Mouse (Mus musculus) cortical plate, adult 2 months (tissue): Measurements from ENCODE around the gene Nppa. TPM values are rescaled to one million over a fixed set of nuclear protein-coding genes. Genes with fewer than 3 reads are reported as not detected.
A peak's percentile ranks its signal among the peaks of the same experiment; 100 is the strongest.

Source experiments
- H3K27ac ChIP-seq: fragments of 200-500 bp; 2 replicates; pipeline ENCODE4 v1.5.1; 2012; ENCODE audit warnings: low read length, control low read depth, inconsistent platforms; ENCODE audit not compliant: insufficient read depth
- H3K4me1 ChIP-seq: fragments of 200-500 bp; 2 replicates; pipeline ENCODE4 v1.6.1; 2011; ENCODE audit warnings: low read length; ENCODE audit not compliant: control insufficient read depth, insufficient read depth
- H3K4me3 ChIP-seq: fragments of 200-500 bp; 2 replicates; pipeline ENCODE4 v1.5.1; 2011; ENCODE audit warnings: mild to moderate bottlenecking, low read length, control low read depth; ENCODE audit not compliant: insufficient read depth
- CTCF ChIP-seq: fragments of 200-500 bp; IDR thresholded peaks from 2 replicates; pipeline ENCODE4 v1.5.1; 2011; ENCODE audit warnings: mild to moderate bottlenecking, control low read depth, low read length; ENCODE audit not compliant: insufficient read depth; ENCODE audit errors: extremely low read depth
- POLR2A ChIP-seq: fragments of 200-500 bp; IDR thresholded peaks from 2 replicates; pipeline ENCODE4 v1.6.1; 2011; ENCODE audit warnings: mild to moderate bottlenecking, low read length, control low read depth; ENCODE audit not compliant: insufficient read depth; ENCODE audit errors: extremely low read depth
- polyA plus RNA-seq: library from polyadenylated mRNA; depleted of rRNA; stranded (reverse); fragments of >200 nt; gene quantifications from 2 replicates; pipeline ENCODE4 v1.2.3, GENCODE M21; 2012

The Nppa gene
- polyA plus RNA-seq, 1 experiment, result 0.21 TPM

DNA sequence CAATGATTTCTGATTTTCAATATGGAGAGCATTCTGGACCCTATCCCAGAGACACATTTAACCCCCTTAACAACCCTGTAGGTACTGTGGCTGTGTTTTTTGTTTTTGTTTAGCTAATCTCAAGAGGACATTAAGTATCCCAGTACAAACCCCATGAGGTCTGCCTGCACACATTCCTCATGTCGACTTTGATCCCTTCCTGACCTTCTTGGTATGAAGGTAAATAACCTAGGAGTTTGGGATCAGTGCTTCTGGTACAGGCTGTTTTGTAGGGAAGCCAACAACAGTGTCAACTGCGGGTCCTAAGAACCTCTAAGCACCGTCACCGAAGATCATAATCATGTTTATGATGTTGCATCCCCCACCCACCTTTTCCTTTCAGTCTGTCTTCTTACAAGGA is 22.8 kb upstream of the Nppa start:
- Histone ChIP-seq H3K4me1 (no peaks in the 10 kb centered on the region), H3K27ac (no peak overlapping the region), H3K4me3 (no peak overlapping the region)
- TF ChIP-seq CTCF (no peak), POLR2A (no peak)

DNA sequence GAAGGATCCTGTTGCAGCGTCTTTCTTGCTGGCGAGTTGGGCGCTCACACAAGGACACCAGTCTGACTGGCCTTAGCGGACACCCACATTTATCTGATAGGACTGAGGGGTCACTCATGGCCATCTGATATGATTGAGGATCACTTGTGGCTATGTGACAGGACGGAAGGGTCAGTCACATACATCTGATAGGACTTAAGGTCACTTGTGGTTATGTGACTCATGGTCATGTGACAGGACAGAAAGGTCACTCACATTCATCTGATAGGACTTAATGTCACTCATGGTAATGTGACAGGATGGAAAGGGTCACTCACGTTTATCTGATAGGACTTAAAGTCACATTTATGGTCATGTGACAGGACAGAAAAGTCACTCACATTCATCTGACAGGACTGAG is 22.1 kb upstream of the Nppa start:
- H3K27ac ChIP-seq, result no peak overlapping the region
- no peak overlapping the region for H3K4me3 ChIP-seq
- TF ChIP-seq POLR2A, result no peak
- no peak for TF ChIP-seq CTCF
- H3K4me1 ChIP-seq, result no peaks in the 10 kb centered on the region

DNA sequence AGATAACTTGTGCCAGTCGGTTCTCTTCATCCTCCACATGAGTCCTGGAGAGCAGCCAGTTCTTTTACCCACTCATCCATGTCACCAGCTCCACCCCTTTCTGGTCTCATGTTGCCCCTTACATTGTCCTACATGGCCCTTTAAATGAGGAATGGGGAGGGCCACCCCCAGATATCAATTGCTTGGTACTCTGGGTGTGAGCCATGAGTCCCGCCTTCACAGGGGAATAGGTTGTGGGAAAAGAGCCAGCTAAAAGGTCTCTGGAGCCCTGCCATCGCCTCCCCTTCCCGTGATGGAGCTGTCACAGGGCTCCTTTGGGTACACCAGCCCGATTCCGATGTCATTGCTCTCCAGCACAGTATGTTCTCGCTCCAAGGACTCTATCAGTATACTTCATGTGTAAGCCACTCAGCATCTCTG is 21.1 kb upstream of the Nppa start:
- TF ChIP-seq CTCF (no peak), POLR2A (no peak)
- no peak overlapping the region for H3K4me3 ChIP-seq
- H3K27ac ChIP-seq, result no peak overlapping the region
- no peaks in the 10 kb centered on the region for H3K4me1 ChIP-seq

DNA sequence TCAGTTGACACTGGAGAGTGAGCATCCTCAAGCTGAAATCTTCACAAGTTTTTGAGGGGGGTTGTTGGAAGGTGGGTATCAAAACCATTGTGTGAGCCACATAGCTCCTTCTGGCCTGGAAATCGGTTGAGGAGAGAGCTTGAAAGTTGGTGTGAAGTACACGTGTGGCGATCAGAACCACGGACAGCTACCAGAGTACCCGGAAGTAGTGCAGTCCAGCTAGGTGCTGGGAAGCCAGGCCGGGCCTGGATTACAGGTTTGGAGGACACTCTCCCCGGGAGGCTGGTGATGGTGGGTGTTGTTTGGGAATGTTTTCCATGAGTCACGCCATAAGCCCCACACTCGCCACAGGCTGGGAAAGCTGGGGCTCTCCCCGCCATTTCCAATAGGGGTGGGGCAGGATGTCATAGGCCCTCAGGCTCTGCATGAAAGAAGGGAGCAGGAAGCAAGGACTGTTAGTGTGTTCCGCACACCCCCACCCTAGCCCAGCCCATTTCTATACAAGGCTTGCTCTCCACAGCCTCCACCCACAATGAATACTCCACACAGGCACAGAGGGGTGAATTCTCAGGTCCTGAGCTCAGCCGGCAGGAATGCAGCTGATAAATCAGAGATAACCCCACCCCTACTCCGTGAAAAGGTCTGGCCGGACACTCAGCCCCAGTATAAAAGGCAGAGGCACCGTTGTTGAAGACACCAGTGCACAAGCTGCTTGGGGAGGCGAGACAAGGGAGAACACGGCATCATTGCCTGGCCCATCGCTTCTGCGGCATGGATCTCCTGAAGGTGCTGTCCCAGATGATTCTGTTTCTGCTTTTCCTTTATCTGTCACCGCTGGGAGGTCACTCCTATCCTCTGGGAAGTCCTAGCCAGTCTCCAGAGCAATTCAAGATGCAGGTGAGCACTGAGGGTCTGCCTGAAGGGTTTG is 15.1 kb upstream of the Nppa start, which contains the start of gene Nppb:
TSS of gene Nppb (plus strand) at position 584 of the 928 bp plus-strand sequence.
- TF ChIP-seq POLR2A (no peak), CTCF (no peak)
- no peaks in the 10 kb centered on the region for H3K4me1 ChIP-seq
- no peak within 1 kb of the TSS for H3K4me3 ChIP-seq
- H3K27ac ChIP-seq, result no peak within 1 kb of the TSS

DNA sequence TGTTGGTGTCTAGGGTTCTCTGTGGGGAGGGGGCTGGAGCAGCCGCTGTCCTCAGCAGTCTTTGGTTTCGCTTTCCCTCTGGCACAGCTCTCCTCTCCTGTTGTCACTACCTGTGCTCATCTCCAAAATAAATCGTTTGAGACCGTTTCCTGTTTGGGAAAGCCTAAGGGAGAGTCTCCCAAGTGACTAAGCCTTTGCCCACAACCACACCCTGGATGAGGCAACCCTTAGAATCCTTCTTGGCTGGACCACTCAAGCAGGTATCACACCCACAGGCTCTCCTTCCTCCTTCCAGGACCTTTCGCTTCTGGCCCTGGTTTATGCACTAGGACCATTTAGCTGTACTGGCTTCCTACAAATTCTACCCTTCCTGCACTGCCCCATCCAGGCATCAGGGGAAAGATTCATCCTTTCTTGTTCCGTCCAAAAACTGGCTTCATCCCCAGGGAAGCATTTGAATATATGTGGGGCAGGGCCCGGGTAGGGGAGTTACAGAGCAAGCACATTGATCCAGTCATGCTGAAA is 6.9 kb upstream of the Nppa start:
- no peak for TF ChIP-seq POLR2A
- no peak for TF ChIP-seq CTCF
- no peaks in the 10 kb centered on the region for H3K4me1 ChIP-seq
- no peak overlapping the region for H3K27ac ChIP-seq
- no peak overlapping the region for H3K4me3 ChIP-seq

DNA sequence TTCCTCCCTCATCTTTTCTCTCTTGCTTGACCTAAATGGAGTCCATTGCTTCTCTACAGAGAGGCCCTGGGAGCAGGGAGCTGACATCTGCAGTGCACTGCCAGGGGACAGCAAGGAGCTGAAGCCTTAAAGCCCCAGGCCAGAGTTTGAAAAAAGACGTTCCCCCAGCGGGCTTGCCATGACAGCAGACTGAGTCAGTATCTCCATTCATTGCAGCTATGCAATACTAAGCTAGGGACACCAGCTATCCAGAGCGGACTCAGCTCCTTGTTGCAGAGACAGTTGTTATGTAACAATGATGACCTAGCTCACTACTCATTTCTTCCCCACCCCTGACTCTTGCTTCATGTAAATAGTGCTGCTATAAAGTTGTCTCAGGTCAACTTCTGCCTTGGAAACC is 5.2 kb upstream of the Nppa start:
- peaks cover 1% of the 10 kb centered on the region; the same call in 1 of the 2 replicates for H3K4me1 ChIP-seq
- H3K4me3 ChIP-seq, result no peak overlapping the region
- TF ChIP-seq POLR2A, result no peak
- no peak for TF ChIP-seq CTCF
- no peak overlapping the region for H3K27ac ChIP-seq

DNA sequence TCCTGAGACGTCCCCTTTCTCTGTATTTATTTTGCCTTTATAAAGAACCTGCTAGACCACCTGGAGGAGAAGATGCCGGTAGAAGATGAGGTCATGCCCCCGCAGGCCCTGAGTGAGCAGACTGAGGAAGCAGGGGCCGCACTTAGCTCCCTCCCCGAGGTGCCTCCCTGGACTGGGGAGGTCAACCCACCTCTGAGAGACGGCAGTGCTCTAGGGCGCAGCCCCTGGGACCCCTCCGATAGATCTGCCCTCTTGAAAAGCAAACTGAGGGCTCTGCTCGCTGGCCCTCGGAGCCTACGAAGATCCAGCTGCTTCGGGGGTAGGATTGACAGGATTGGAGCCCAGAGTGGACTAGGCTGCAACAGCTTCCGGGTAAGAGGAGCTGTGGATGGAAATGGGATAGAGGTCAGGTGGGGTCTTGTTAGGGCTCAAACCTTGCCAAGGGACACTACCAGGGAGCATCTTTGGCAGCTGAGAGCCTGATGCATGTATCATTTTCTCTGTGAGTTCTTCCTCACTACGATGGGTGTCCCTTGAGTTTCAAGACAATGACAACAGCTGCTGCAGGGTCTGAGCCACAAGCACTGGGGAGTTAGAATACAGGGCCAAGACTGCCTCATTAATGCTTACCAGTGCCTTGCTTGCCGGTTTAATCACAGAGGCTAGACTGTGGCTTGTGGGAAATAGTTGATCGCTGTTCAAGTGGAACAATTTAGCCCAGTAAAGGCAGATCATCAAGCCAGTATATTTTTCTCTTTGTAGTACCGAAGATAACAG is 679 bp downstream of the Nppa start:
- TF ChIP-seq POLR2A (no peak), CTCF (no peak)
- peaks cover 1% of the 10 kb centered on the region; the same call in 1 of the 2 replicates for H3K4me1 ChIP-seq
- H3K27ac ChIP-seq, result no peak overlapping the region

DNA sequence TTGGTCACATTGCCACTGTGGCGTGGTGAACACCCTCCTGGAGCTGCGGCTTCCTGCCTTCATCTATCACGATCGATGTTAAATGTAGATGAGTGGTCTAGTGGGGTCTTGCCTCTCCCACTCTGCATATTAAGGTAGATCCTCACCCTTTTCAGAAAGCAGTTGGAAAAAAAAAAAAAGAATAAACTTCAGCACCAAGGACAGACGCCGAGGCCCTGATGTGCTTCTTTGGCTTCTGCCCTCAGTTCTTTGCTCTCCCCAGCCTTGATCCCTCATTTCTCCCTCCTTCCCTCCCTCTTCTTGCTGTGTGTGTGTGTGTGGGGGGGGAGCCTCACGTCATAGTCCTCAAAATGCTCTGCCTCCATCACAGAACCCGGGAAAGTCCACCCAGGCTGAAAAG is 1.3 kb downstream of the Nppa start:
- Histone ChIP-seq H3K4me1 (peaks cover 1% of the 10 kb centered on the region; the same call in 1 of the 2 replicates), H3K4me3 (no peak overlapping the region), H3K27ac (no peak overlapping the region)
- no peak for TF ChIP-seq POLR2A
- no peak for TF ChIP-seq CTCF

More for the DNA sequence above, 679 bp downstream of the Nppa start:
- no peak overlapping the region for H3K4me3 ChIP-seq

DNA sequence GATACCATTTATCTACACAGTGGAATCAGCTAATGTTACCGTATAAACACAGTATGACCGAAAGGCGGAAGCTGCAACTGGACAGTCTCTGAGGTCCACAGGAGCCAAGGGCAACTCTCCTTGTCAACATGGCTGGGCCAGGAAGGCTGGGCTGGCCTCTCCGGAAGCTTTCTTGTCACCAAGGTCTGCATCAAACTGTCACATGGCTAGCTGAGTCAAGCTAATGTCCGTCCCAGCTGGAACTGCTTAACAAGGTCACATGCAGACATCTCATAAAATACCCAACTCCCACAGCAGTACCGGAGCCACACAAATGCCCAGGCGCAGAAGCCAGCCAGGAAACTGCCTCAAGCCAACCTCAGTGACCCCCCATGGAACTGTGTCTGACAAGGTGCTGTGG is 3.8 kb downstream of the Nppa start:
- no peak for TF ChIP-seq CTCF
- no peak for TF ChIP-seq POLR2A
- Histone ChIP-seq H3K4me3 (no peak overlapping the region), H3K4me1 (peaks cover 1% of the 10 kb centered on the region; the same call in 1 of the 2 replicates), H3K27ac (no peak overlapping the region)

DNA sequence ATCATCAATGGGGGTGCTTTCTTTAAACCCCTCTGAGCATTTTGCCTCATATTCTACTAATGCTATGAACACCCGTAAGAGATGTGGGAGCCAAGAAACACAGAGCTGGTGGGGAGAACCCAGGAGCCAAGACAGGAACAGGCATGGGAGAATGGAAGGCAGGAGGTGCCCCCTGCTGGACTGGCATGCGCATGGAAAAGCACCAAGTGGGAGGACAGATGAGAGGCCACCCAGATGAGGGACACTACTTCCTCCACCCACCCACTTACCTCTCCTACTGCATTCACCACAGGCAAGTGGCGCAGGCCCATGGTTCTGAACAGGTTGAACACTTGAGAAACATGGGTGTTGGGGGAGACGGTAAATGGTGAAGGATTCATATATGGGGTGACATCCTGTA is 7.9 kb downstream of the Nppa start:
- Histone ChIP-seq H3K4me3 (no peak overlapping the region), H3K4me1 (no peaks in the 10 kb centered on the region), H3K27ac (no peak overlapping the region)
- TF ChIP-seq CTCF (peak; percentile 80), POLR2A (no peak)
